9 mouse cellular contexts compared by ENCODE assay signal in genomic region chr19:5704801-5705571, GRCm38 (mm10). TPM values are rescaled to one million over a fixed set of nuclear protein-coding genes. Genes with fewer than 3 reads are reported as not detected.
DNase-seq lines count a peak whose midpoint lies in the region; ATAC-seq lines count a peak whose summit lies in the region.
"Had no signal": no experiment of that assay in that cellular context is flagged by ENCODE, and none has a peak within 500 bp of the region (broad histone marks: within the 10 kb centered on the region; RNA-seq: fewer than 3 reads in every experiment).

No protein-coding gene starts in this region.

- DNase-seq in forebrain, embryonic 10.5 days (ENCODE audit: extremely low spot score, low spot score) = no peak
- no peak for DNase-seq in forebrain, embryonic 11.5 days (ENCODE audit: low spot score)
- DNase-seq in CD4-positive, CD25-positive, alpha-beta regulatory T cell, adult 2 months (ENCODE audit: low read depth, low spot score) = peak; percentile 84
- peak; percentile 83 for DNase-seq in liver
- no peak for DNase-seq in left cerebral cortex, adult 8-10 months (ENCODE audit: low spot score in 2 of 2)
- DNase-seq in right cerebral cortex, adult 18-20 months = no peak

- H3K27me3 ChIP-seq in forebrain, embryonic 10.5 days (ENCODE audit: poor library complexity, severe bottlenecking) = no peaks in the 10 kb centered on the region
- no peaks in the 10 kb centered on the region for H3K27me3 ChIP-seq in forebrain, embryonic 11.5 days (ENCODE audit: control insufficient read depth, insufficient read depth, low read length)
- H3K27me3 ChIP-seq in forebrain, embryonic 13.5 days = no peaks in the 10 kb centered on the region
- H3K27me3 ChIP-seq in stomach, embryonic 15.5 days (replicated peaks) = no peaks in the 10 kb centered on the region
- H3K27me3 ChIP-seq: hindbrain, embryonic 15.5 days had no signal

- H3K27ac ChIP-seq in forebrain, embryonic 10.5 days = peak overlapping the region; percentile 32; the same call in 1 of the 2 replicates
- H3K27ac ChIP-seq in forebrain, embryonic 11.5 days (ENCODE audit: low read depth, low read length) = no peak overlapping the region
- H3K27ac ChIP-seq in forebrain, embryonic 13.5 days = peak overlapping the region; percentile 25; the same call in 1 of the 2 replicates
- H3K27ac ChIP-seq in stomach, embryonic 15.5 days = peak overlapping the region; percentile 89
- H3K27ac ChIP-seq: hindbrain, embryonic 15.5 days had no signal

- H3K4me3 ChIP-seq in forebrain, embryonic 10.5 days = no peak overlapping the region
- no peak overlapping the region for H3K4me3 ChIP-seq in forebrain, embryonic 11.5 days (ENCODE audit: low read depth, low read length)
- H3K4me3 ChIP-seq in forebrain, embryonic 13.5 days = no peak overlapping the region
- no peak overlapping the region for H3K4me3 ChIP-seq in stomach, embryonic 15.5 days (replicated peaks)
- H3K4me3 ChIP-seq: hindbrain, embryonic 15.5 days had no signal

- no peak overlapping the region for H3K9ac ChIP-seq in forebrain, embryonic 11.5 days (ENCODE audit: low read length)
- H3K9ac ChIP-seq in forebrain, embryonic 13.5 days = no peak overlapping the region
- H3K9ac ChIP-seq in stomach, embryonic 15.5 days = no peak overlapping the region
- H3K9ac ChIP-seq: hindbrain, embryonic 15.5 days had no signal

- peaks cover 12% of the 10 kb centered on the region for H3K4me1 ChIP-seq in forebrain, embryonic 10.5 days
- no peaks in the 10 kb centered on the region for H3K4me1 ChIP-seq in forebrain, embryonic 11.5 days (replicated peaks; ENCODE audit: control insufficient read depth, insufficient read depth, low read length)
- peaks cover 7% of the 10 kb centered on the region; the same call in 1 of the 2 replicates for H3K4me1 ChIP-seq in forebrain, embryonic 13.5 days
- H3K4me1 ChIP-seq in stomach, embryonic 15.5 days = peaks cover 26% of the 10 kb centered on the region

- 52% methylated on average over 10 of the region's 10 CpGs for WGBS in forebrain, embryonic 10.5 days
- WGBS in forebrain, embryonic 11.5 days = 41% methylated on average over 10 of the region's 10 CpGs
- WGBS in forebrain, embryonic 13.5 days = 44% methylated on average over 10 of the region's 10 CpGs
- 30% methylated on average over 10 of the region's 10 CpGs for WGBS in stomach, embryonic 15.5 days

- no peak overlapping the region for H3K4me2 ChIP-seq in forebrain, embryonic 11.5 days (ENCODE audit: low read depth, low read length, severe bottlenecking)
- H3K4me2 ChIP-seq in forebrain, embryonic 13.5 days = no peak overlapping the region
- H3K4me2 ChIP-seq in stomach, embryonic 15.5 days = peak overlapping the region; percentile 25
- H3K4me2 ChIP-seq: hindbrain, embryonic 15.5 days had no signal

- no peak for ATAC-seq in forebrain, embryonic 11.5 days (replicated peaks; ENCODE audit: low FRiP score)
- 0 out of 2 replicates have a peak, but pooled peaks have one; percentile 19 for ATAC-seq in forebrain, embryonic 13.5 days
- peak; percentile 73 for ATAC-seq in stomach, embryonic 15.5 days (ENCODE audit: insufficient read depth, low FRiP score, low read depth)

- peaks cover 74% of the 10 kb centered on the region for H3K36me3 ChIP-seq in forebrain, embryonic 10.5 days (replicated peaks)
- no peaks in the 10 kb centered on the region; the same call in 1 of the 2 replicates for H3K36me3 ChIP-seq in forebrain, embryonic 11.5 days (ENCODE audit: control insufficient read depth, insufficient read depth, low read length)
- peaks cover 81% of the 10 kb centered on the region for H3K36me3 ChIP-seq in forebrain, embryonic 13.5 days (ENCODE audit: poor library complexity, severe bottlenecking)
- H3K36me3 ChIP-seq in stomach, embryonic 15.5 days = peaks cover 51% of the 10 kb centered on the region

- no peaks in the 10 kb centered on the region for H3K9me3 ChIP-seq in forebrain, embryonic 10.5 days
- H3K9me3 ChIP-seq in forebrain, embryonic 11.5 days (ENCODE audit: control insufficient read depth, low read length) = no peaks in the 10 kb centered on the region
- no peaks in the 10 kb centered on the region for H3K9me3 ChIP-seq in forebrain, embryonic 13.5 days (replicated peaks)
- no peaks in the 10 kb centered on the region for H3K9me3 ChIP-seq in stomach, embryonic 15.5 days
- H3K9me3 ChIP-seq: hindbrain, embryonic 15.5 days had no signal

RNA-seq across cellular contexts. Expression of gene Kcnk7, which starts 0.8 kb away (rescaled TPM):
- 0.19 TPM in 1 of 2 replicates, not detected in the other for polyA plus RNA-seq in forebrain, embryonic 10.5 days (2016; fragmentation: Nextera tagmentation; extraction: Ambion mirVana)
- not detected in 2 replicates for polyA plus RNA-seq in forebrain, embryonic 11.5 days (2014; fragmentation: Nextera tagmentation; extraction: Ambion mirVana)
- 0.31 and 0.32 TPM in 2 replicates for polyA plus RNA-seq in forebrain, embryonic 13.5 days (2015; fragmentation: Nextera tagmentation; extraction: Ambion mirVana)
- polyA plus RNA-seq in stomach, embryonic 15.5 days (2015; fragmentation: Nextera tagmentation; extraction: Ambion mirVana) = 0.52 and 1.3 TPM in 2 replicates
- total RNA-seq in left cerebral cortex, adult 8-10 months (2022) = under 1 TPM in 1 of 4 experiments, not detected in 3; 0.37 TPM

RNA-seq across cellular contexts. Expression of gene Pcnx3, which starts 16.3 kb away (rescaled TPM):
- 26.8 and 27.1 TPM in 2 replicates for polyA plus RNA-seq in forebrain, embryonic 10.5 days (2016; fragmentation: Nextera tagmentation; extraction: Ambion mirVana)
- polyA plus RNA-seq in forebrain, embryonic 11.5 days (2014; fragmentation: Nextera tagmentation; extraction: Ambion mirVana) = 34.1 and 37.7 TPM in 2 replicates
- 21.6 and 29.4 TPM in 2 replicates for polyA plus RNA-seq in forebrain, embryonic 13.5 days (2015; fragmentation: Nextera tagmentation; extraction: Ambion mirVana)
- 17.7 and 19.3 TPM in 2 replicates for polyA plus RNA-seq in stomach, embryonic 15.5 days (2015; fragmentation: Nextera tagmentation; extraction: Ambion mirVana)
- 10 to 100 TPM; 74.4 to 86.8 (median 80.3) TPM for total RNA-seq in left cerebral cortex, adult 8-10 months (2022)

RNA-seq across cellular contexts. Expression of gene Map3k11, which starts 16.4 kb away (rescaled TPM):
- 26.3 and 30.1 TPM in 2 replicates for polyA plus RNA-seq in forebrain, embryonic 10.5 days (2016; fragmentation: Nextera tagmentation; extraction: Ambion mirVana)
- polyA plus RNA-seq in forebrain, embryonic 11.5 days (2014; fragmentation: Nextera tagmentation; extraction: Ambion mirVana) = 20.4 and 21.7 TPM in 2 replicates
- 11.3 and 11.7 TPM in 2 replicates for polyA plus RNA-seq in forebrain, embryonic 13.5 days (2015; fragmentation: Nextera tagmentation; extraction: Ambion mirVana)
- polyA plus RNA-seq in stomach, embryonic 15.5 days (2015; fragmentation: Nextera tagmentation; extraction: Ambion mirVana) = 27.7 and 32.3 TPM in 2 replicates
- total RNA-seq in left cerebral cortex, adult 8-10 months (2022) = 10 to 100 TPM; 19.0 to 20.2 (median 19.7) TPM

RNA-seq across cellular contexts. Expression of gene Ehbp1l1, which starts 21.1 kb away (rescaled TPM):
- 6.6 and 8.4 TPM in 2 replicates for polyA plus RNA-seq in forebrain, embryonic 10.5 days (2016; fragmentation: Nextera tagmentation; extraction: Ambion mirVana)
- 6.8 and 7.4 TPM in 2 replicates for polyA plus RNA-seq in forebrain, embryonic 11.5 days (2014; fragmentation: Nextera tagmentation; extraction: Ambion mirVana)
- 5.3 and 6.7 TPM in 2 replicates for polyA plus RNA-seq in forebrain, embryonic 13.5 days (2015; fragmentation: Nextera tagmentation; extraction: Ambion mirVana)
- polyA plus RNA-seq in stomach, embryonic 15.5 days (2015; fragmentation: Nextera tagmentation; extraction: Ambion mirVana) = 45.0 and 50.0 TPM in 2 replicates
- total RNA-seq in left cerebral cortex, adult 8-10 months (2022) = 10 to 100 TPM; 15.8 to 22.9 (median 19.9) TPM

RNA-seq across cellular contexts. Expression of gene Fam89b, which starts 24.5 kb away (rescaled TPM):
- polyA plus RNA-seq in forebrain, embryonic 10.5 days (2016; fragmentation: Nextera tagmentation; extraction: Ambion mirVana) = 120 and 127 TPM in 2 replicates
- 140 and 162 TPM in 2 replicates for polyA plus RNA-seq in forebrain, embryonic 11.5 days (2014; fragmentation: Nextera tagmentation; extraction: Ambion mirVana)
- 199 and 204 TPM in 2 replicates for polyA plus RNA-seq in forebrain, embryonic 13.5 days (2015; fragmentation: Nextera tagmentation; extraction: Ambion mirVana)
- polyA plus RNA-seq in stomach, embryonic 15.5 days (2015; fragmentation: Nextera tagmentation; extraction: Ambion mirVana) = 76.4 and 81.5 TPM in 2 replicates
- 10 to 100 TPM; 24.9 to 30.9 (median 26.1) TPM for total RNA-seq in left cerebral cortex, adult 8-10 months (2022)

Comparison
In these comparisons a context has a peak if more than half of its experiments do, and no peak if none do; other contexts are left out.
1. DNase-seq: peak in CD4-positive, CD25-positive, alpha-beta regulatory T cell, adult 2 months (single experiment) and liver (single experiment); none in forebrain, embryonic 10.5 days (single experiment), forebrain, embryonic 11.5 days (single experiment), left cerebral cortex, adult 8-10 months (0 of 2) and right cerebral cortex, adult 18-20 months (single experiment).